Mouse (Mus musculus) testis, adult 2 months (tissue): ENCODE measurements at regions not wholly inside any gene's neighbourhood (a gene's known extent, or its start where the extent isn't known, plus 50 kb on each side); places are given as distances from the start of the nearest gene placed in this dataset.

ENCODE experiments used
- CTCF ChIP-seq: fragments of 200-500 bp; IDR thresholded peaks from 2 replicates; pipeline ENCODE4 v1.5.1; 2012; ENCODE audit warnings: low read depth, mild to moderate bottlenecking, inconsistent platforms, low read length, moderate library complexity; ENCODE audit not compliant: control insufficient read depth, insufficient read depth, insufficient replicate concordance
- POLR2A ChIP-seq: fragments of 200-500 bp; IDR thresholded peaks from 2 replicates; pipeline ENCODE4 v1.6.1; 2012; ENCODE audit warnings: low read depth, mild to moderate bottlenecking, inconsistent platforms, low read length, moderate library complexity; ENCODE audit not compliant: control insufficient read depth

DNA sequence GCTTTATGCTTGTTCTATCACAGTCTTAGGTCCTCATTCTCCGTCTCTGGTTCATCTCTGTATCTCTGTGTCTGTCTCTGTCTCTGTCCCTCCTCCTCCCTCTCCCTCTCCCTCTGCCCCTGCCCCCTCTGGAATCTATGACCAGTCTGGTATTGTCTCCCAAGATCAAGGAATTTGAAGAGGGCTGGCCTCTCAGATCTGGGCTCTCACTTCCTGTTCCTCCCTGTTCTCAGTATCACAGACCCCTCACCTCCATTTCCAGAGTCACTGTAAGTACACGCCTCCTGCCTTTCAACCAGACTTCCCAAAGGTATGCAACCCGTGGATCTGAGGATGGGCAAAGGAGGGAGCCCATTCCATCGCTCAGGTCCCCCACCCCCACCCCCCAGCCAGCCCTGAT, 144.7 kb upstream of the Jarid2 start:
- TF ChIP-seq POLR2A = no peak
- no peak for TF ChIP-seq CTCF
